Mouse (Mus musculus) hindbrain, embryonic 13.5 days (tissue): ENCODE results near the gene Hs3st3a1. TPM values are rescaled to one million over a fixed set of nuclear protein-coding genes. Genes with fewer than 3 reads are reported as not detected.

Experiments
- ATAC-seq: fragments of 200-750 bp; cut with Nextera tagmentation; 2 replicates; pipeline ENCODE4 v1.8.0; 2017; ENCODE audit warnings: moderate TSS enrichment; ENCODE audit not compliant: low FRiP score
- H3K27ac ChIP-seq: fragments of 300-500 bp; sonication (generic); 2 replicates; pipeline ENCODE4 v1.5.1; 2015; ENCODE audit warnings: inconsistent platforms, mild to moderate bottlenecking, moderate library complexity
- H3K27me3 ChIP-seq: fragments of 300-500 bp; sonication (generic); 2 replicates; pipeline ENCODE4 v1.6.1; 2015; ENCODE audit warnings: mild to moderate bottlenecking, inconsistent platforms
- H3K36me3 ChIP-seq: fragments of 300-500 bp; sonication (generic); 2 replicates; pipeline ENCODE4 v1.6.1; 2015; ENCODE audit warnings: mild to moderate bottlenecking, inconsistent platforms
- H3K4me1 ChIP-seq: fragments of 300-500 bp; sonication (generic); replicated peaks from 2 replicates; pipeline ENCODE4 v1.6.1; 2015; ENCODE audit warnings: inconsistent platforms
- H3K4me2 ChIP-seq: fragments of 300-500 bp; sonication (generic); 2 replicates; pipeline ENCODE4 v1.6.1; 2015; ENCODE audit warnings: inconsistent platforms, mild to moderate bottlenecking, moderate library complexity
- H3K4me3 ChIP-seq: fragments of 300-500 bp; sonication (generic); 2 replicates; pipeline ENCODE4 v1.5.1; 2015; ENCODE audit warnings: mild to moderate bottlenecking, inconsistent platforms
- H3K9ac ChIP-seq: fragments of 300-500 bp; sonication (generic); 2 replicates; pipeline ENCODE4 v1.6.1; 2015; ENCODE audit warnings: mild to moderate bottlenecking, inconsistent platforms
- H3K9me3 ChIP-seq: fragments of 300-500 bp; sonication (generic); 2 replicates; pipeline ENCODE4 v1.6.1; 2016; ENCODE audit warnings: inconsistent platforms
- WGBS: fragments of 180-500 bp; shearing (Covaris S2); methylation state at CpG from one replicate; pipeline ENCODE4 v1.1.7; 2015; 5-methylcytosine and 5-hydroxymethylcytosine counted together
- polyA plus RNA-seq: library from polyadenylated mRNA; unstranded; fragments of >200 nt; fragmentation: Nextera tagmentation; extraction: Ambion mirVana; gene quantifications from 2 replicates; pipeline ENCODE4 v1.2.1, GENCODE M21; 2015

Hs3st3a1 gene
- polyA plus RNA-seq, 1 experiment from 2014 or later = 1.3 TPM

- Histone ChIP-seq H3K4me3 (no peak overlapping the region), H3K9me3 (no peaks in the 10 kb centered on the region), H3K36me3 (no peaks in the 10 kb centered on the region), H3K27me3 (0 out of 2 replicates have a peak, but pooled peaks cover 4% of the 10 kb centered on the region), H3K27ac (no peak overlapping the region), H3K9ac (no peak overlapping the region), H3K4me1 (no peaks in the 10 kb centered on the region), H3K4me2 (no peak overlapping the region)
- ATAC-seq = no peak
- WGBS = 93% methylated on average over 3 of the region's 3 CpGs
Measured at GRCm38 (mm10) chr11:64537230-64537629, 102.1 kb downstream of the Hs3st3a1 start.

GRCm38 (mm10) chr11:64541866-64542265 lies 106.7 kb downstream of the Hs3st3a1 start:
- ATAC-seq = no peak
- no peak overlapping the region for H3K4me3 ChIP-seq
- 93% methylated on average over 9 of the region's 9 CpGs for WGBS
- H3K36me3 ChIP-seq = no peaks in the 10 kb centered on the region
- H3K9ac ChIP-seq = no peak overlapping the region
- H3K9me3 ChIP-seq = no peaks in the 10 kb centered on the region
- no peak overlapping the region for H3K4me2 ChIP-seq
- H3K27ac ChIP-seq = no peak overlapping the region
- H3K27me3 ChIP-seq = peaks cover 8% of the 10 kb centered on the region; the same call in 1 of the 2 replicates
- peaks cover 5% of the 10 kb centered on the region; the same call in 1 of the 2 replicates for H3K4me1 ChIP-seq

GRCm38 (mm10) chr11:64542335-64542734 lies 107.2 kb downstream of the Hs3st3a1 start:
- Histone ChIP-seq H3K27ac (no peak overlapping the region), H3K27me3 (peaks cover 8% of the 10 kb centered on the region; the same call in 1 of the 2 replicates), H3K4me3 (no peak overlapping the region), H3K9ac (no peak overlapping the region), H3K36me3 (no peaks in the 10 kb centered on the region), H3K4me1 (peaks cover 5% of the 10 kb centered on the region; the same call in 1 of the 2 replicates), H3K9me3 (no peaks in the 10 kb centered on the region), H3K4me2 (no peak overlapping the region)
- WGBS = 52% methylated on average over 6 of the region's 6 CpGs
- no peak for ATAC-seq

- 62% methylated on average over 9 of the region's 9 CpGs for WGBS
- Histone ChIP-seq H3K4me2 (no peak overlapping the region), H3K4me3 (no peak overlapping the region), H3K27me3 (peaks cover 8% of the 10 kb centered on the region; the same call in 1 of the 2 replicates), H3K36me3 (no peaks in the 10 kb centered on the region), H3K4me1 (peaks cover 5% of the 10 kb centered on the region; the same call in 1 of the 2 replicates), H3K27ac (no peak overlapping the region), H3K9ac (no peak overlapping the region), H3K9me3 (no peaks in the 10 kb centered on the region)
- ATAC-seq = no peak
Measured at GRCm38 (mm10) chr11:64543181-64543641, 108.1 kb downstream of the Hs3st3a1 start.

DNA sequence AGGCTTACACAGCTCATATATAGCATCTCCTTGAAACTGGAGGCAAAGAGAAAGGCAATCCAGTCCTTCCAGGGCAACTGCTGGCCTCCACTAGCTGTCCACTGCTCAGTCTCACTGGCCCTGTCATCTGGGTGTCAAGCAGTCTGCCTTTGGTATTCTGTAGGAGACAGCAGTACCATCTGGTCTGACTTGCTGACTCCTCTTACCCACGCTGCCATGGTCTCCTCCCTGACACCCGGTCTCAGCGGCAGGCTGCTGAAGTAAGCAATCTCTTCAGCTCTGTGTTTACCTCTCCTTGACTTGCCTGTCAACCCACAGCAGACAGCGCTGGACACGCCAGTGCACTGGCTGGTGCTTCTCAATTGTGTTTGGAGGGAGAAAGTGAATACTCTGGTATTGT lies 109.1 kb downstream of the Hs3st3a1 start:
- Histone ChIP-seq H3K27ac (no peak overlapping the region), H3K4me2 (no peak overlapping the region), H3K27me3 (peaks cover 8% of the 10 kb centered on the region; the same call in 1 of the 2 replicates), H3K9me3 (no peaks in the 10 kb centered on the region), H3K4me1 (peaks cover 7% of the 10 kb centered on the region; the same call in 1 of the 2 replicates), H3K4me3 (no peak overlapping the region), H3K36me3 (no peaks in the 10 kb centered on the region), H3K9ac (no peak overlapping the region)
- ATAC-seq = no peak
- WGBS = 60% methylated on average over 5 of the region's 5 CpGs

GRCm38 (mm10) chr11:64549380-64549779 lies 114.2 kb downstream of the Hs3st3a1 start:
- no peaks in the 10 kb centered on the region for H3K9me3 ChIP-seq
- no peaks in the 10 kb centered on the region for H3K36me3 ChIP-seq
- H3K27me3 ChIP-seq = no peaks in the 10 kb centered on the region
- no peak overlapping the region for H3K4me2 ChIP-seq
- 31% methylated on average over 7 of the region's 7 CpGs for WGBS
- no peak overlapping the region for H3K9ac ChIP-seq
- H3K27ac ChIP-seq = no peak overlapping the region; the same call in 1 of the 2 replicates
- H3K4me1 ChIP-seq = peaks cover 8% of the 10 kb centered on the region
- no peak overlapping the region for H3K4me3 ChIP-seq
- ATAC-seq = no peak

GRCm38 (mm10) chr11:64549955-64550354 lies 114.8 kb downstream of the Hs3st3a1 start:
- ATAC-seq = no peak
- WGBS = 75% methylated on average over 8 of the region's 8 CpGs
- Histone ChIP-seq H3K36me3 (no peaks in the 10 kb centered on the region), H3K27ac (no peak overlapping the region), H3K9ac (no peak overlapping the region), H3K4me2 (no peak overlapping the region), H3K27me3 (no peaks in the 10 kb centered on the region), H3K9me3 (no peaks in the 10 kb centered on the region), H3K4me3 (no peak overlapping the region), H3K4me1 (peaks cover 7% of the 10 kb centered on the region)

DNA sequence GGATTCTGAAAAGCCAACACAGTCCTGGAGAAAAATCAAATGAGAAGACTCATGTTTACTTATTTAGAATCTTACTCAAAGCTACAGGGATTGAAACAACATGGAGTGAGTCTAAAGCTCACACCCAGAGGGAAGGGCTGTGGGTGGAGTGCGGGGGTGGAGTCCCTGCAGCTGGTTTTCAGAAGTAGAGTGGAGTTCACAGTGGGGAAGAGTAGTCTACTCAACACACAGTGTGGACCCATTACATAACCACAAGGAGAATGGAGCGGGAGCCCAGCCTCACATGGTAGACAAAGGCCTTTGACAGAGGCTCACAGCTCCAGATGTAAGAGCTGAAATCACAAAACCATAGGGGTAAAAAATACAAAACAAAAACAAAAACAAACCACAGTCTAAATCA lies 123.2 kb downstream of the Hs3st3a1 start:
- Histone ChIP-seq H3K4me2 (no peak overlapping the region), H3K4me3 (no peak overlapping the region), H3K27me3 (no peaks in the 10 kb centered on the region), H3K36me3 (no peaks in the 10 kb centered on the region), H3K9me3 (no peaks in the 10 kb centered on the region), H3K27ac (no peak overlapping the region), H3K9ac (no peak overlapping the region), H3K4me1 (no peaks in the 10 kb centered on the region)
- WGBS = 84% methylated on average over 2 of the region's 2 CpGs
- ATAC-seq = no peak

GRCm38 (mm10) chr11:64559388-64559787 lies 124.3 kb downstream of the Hs3st3a1 start:
- Histone ChIP-seq H3K4me1 (no peaks in the 10 kb centered on the region), H3K36me3 (no peaks in the 10 kb centered on the region), H3K4me3 (no peak overlapping the region), H3K27me3 (no peaks in the 10 kb centered on the region), H3K9me3 (no peaks in the 10 kb centered on the region), H3K27ac (no peak overlapping the region), H3K9ac (no peak overlapping the region), H3K4me2 (no peak overlapping the region)
- no peak for ATAC-seq
- WGBS = 97% methylated on average over 1 of the region's 1 CpGs

DNA sequence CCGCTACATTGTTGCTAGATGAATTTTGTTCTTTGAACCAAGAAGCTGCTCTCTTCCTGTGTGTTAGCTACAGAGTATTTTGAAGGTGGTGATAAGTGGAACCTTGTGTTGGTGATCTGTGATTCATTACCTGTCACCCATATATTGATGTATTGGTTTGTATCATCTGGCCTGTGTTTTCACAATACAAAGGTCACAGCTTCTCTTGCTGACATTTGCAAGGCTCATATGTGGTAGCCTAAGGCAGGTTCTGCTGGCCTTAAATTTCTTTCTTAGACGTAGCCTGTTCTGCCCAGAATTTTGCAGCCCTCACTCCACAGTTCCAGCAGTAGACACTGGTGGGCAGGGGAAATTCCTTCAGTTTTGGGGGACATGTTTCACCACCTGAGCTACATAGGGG lies 125.3 kb downstream of the Hs3st3a1 start:
- Histone ChIP-seq H3K27ac (no peak overlapping the region), H3K9ac (no peak overlapping the region), H3K4me3 (no peak overlapping the region), H3K4me1 (no peaks in the 10 kb centered on the region), H3K4me2 (no peak overlapping the region), H3K36me3 (no peaks in the 10 kb centered on the region), H3K9me3 (no peaks in the 10 kb centered on the region), H3K27me3 (no peaks in the 10 kb centered on the region)
- WGBS = 89% methylated on average over 2 of the region's 2 CpGs
- ATAC-seq = no peak

DNA sequence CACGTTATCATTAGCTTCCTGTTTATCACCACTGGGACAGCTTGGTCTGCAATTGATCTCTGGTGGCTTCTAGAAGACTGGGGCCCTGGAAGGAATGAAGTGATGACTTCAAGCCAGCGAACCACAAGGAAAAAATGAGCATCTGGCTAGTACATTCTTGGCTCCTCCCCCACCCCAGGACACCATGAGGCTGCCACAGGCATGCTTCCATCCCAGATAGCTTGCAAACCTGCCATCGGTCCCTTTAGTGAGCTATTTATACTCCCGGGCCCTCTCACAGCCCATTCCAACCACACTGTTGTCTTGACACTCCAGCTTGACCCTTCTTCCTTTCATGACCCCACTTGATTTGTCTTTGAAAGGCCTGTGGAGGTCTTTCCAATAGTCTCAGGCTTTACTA lies 127.6 kb downstream of the Hs3st3a1 start:
- Histone ChIP-seq H3K4me3 (no peak overlapping the region), H3K36me3 (no peaks in the 10 kb centered on the region), H3K27ac (no peak overlapping the region), H3K4me1 (no peaks in the 10 kb centered on the region), H3K4me2 (no peak overlapping the region), H3K9me3 (no peaks in the 10 kb centered on the region), H3K27me3 (no peaks in the 10 kb centered on the region), H3K9ac (no peak overlapping the region)
- 57% methylated on average over 4 of the region's 4 CpGs for WGBS
- ATAC-seq = no peak
